Mouse (Mus musculus): Measurements from ENCODE around the gene Mfsd2a. TPM values are rescaled to one million over a fixed set of nuclear protein-coding genes. Genes with fewer than 3 reads are reported as not detected.

The Mfsd2a gene
- polyA plus RNA-seq, 1 experiment from 2014 or later, result 0.42 TPM

- WGBS, result 69% methylated on average over 3 of the region's 3 CpGs
- 0 out of 2 replicates have a peak, but pooled peaks cover 1% of the 10 kb centered on the region for H3K27me3 ChIP-seq (ENCODE audit: control insufficient read depth, insufficient read depth, low read length)
- H3K4me2 ChIP-seq (ENCODE audit: low read length), result no peak overlapping the region
- no peak for ATAC-seq (ENCODE audit: insufficient number of reproducible peaks, insufficient read depth, low FRiP score, low read depth)
- no peak overlapping the region for H3K4me3 ChIP-seq (ENCODE audit: control insufficient read depth in 1 of 2, insufficient read depth in 1 of 2, low read depth in 1 of 2, low read length in 2 of 2)
- H3K36me3 ChIP-seq (ENCODE audit: control insufficient read depth, insufficient read depth, low read length), result no peaks in the 10 kb centered on the region
- H3K9ac ChIP-seq (ENCODE audit: low read length), result no peak overlapping the region
- H3K4me1 ChIP-seq (ENCODE audit: control insufficient read depth in 2 of 2, insufficient read depth in 2 of 2, low read length in 2 of 2), result no peaks in the 10 kb centered on the region
- H3K9me3 ChIP-seq (ENCODE audit: control insufficient read depth, low read length), result no peaks in the 10 kb centered on the region
- H3K27ac ChIP-seq (replicated peaks in 1 of 2; ENCODE audit: control insufficient read depth in 1 of 2, insufficient read depth in 1 of 2, low read depth in 2 of 2, low read length in 2 of 2), result no peak overlapping the region
Measured at GRCm38 (mm10) chr4:122947223-122947622, 13.8 kb downstream of the Mfsd2a start.

- H3K27me3 ChIP-seq (ENCODE audit: control insufficient read depth, insufficient read depth, low read length), result 0 out of 2 replicates have a peak, but pooled peaks cover 4% of the 10 kb centered on the region
- ATAC-seq (ENCODE audit: insufficient number of reproducible peaks, insufficient read depth, low FRiP score, low read depth), result no peak
- WGBS, result 25% methylated on average over 4 of the region's 4 CpGs
Measured at GRCm38 (mm10) chr4:122944408-122944807, 16.6 kb downstream of the Mfsd2a start.

GRCm38 (mm10) chr4:122939048-122939796 is 21.8 kb downstream of the Mfsd2a start:
- Histone ChIP-seq H3K27me3 (ENCODE audit: control insufficient read depth, insufficient read depth, low read length) (peaks cover 4% of the 10 kb centered on the region; the same call in 1 of the 2 replicates), H3K27ac (replicated peaks in 1 of 2; ENCODE audit: control insufficient read depth in 1 of 2, insufficient read depth in 1 of 2, low read depth in 2 of 2, low read length in 2 of 2) (no peak overlapping the region), H3K4me1 (ENCODE audit: control insufficient read depth in 2 of 2, insufficient read depth in 2 of 2, low read length in 2 of 2) (no peaks in the 10 kb centered on the region), H3K36me3 (ENCODE audit: control insufficient read depth, insufficient read depth, low read length) (no peaks in the 10 kb centered on the region), H3K4me3 (ENCODE audit: control insufficient read depth in 1 of 2, insufficient read depth in 1 of 2, low read depth in 1 of 2, low read length in 2 of 2) (no peak overlapping the region), H3K9me3 (ENCODE audit: control insufficient read depth, low read length) (no peaks in the 10 kb centered on the region), H3K4me2 (ENCODE audit: low read length) (no peak overlapping the region), H3K9ac (ENCODE audit: low read length) (no peak overlapping the region)
- ATAC-seq (ENCODE audit: insufficient number of reproducible peaks, insufficient read depth, low FRiP score, low read depth), result no peak
- WGBS, result 64% methylated on average over 2 of the region's 2 CpGs

More at GRCm38 (mm10) chr4:122944408-122944807, 16.6 kb downstream of the Mfsd2a start:
- H3K4me1 ChIP-seq (ENCODE audit: control insufficient read depth in 2 of 2, insufficient read depth in 2 of 2, low read length in 2 of 2), result no peaks in the 10 kb centered on the region
- no peak overlapping the region for H3K4me2 ChIP-seq (ENCODE audit: low read length)
- H3K9me3 ChIP-seq (ENCODE audit: control insufficient read depth, low read length), result no peaks in the 10 kb centered on the region
- H3K27ac ChIP-seq (replicated peaks in 1 of 2; ENCODE audit: control insufficient read depth in 1 of 2, insufficient read depth in 1 of 2, low read depth in 2 of 2, low read length in 2 of 2), result no peak overlapping the region
- H3K9ac ChIP-seq (ENCODE audit: low read length), result no peak overlapping the region
- H3K36me3 ChIP-seq (ENCODE audit: control insufficient read depth, insufficient read depth, low read length), result no peaks in the 10 kb centered on the region
- H3K4me3 ChIP-seq (ENCODE audit: control insufficient read depth in 1 of 2, insufficient read depth in 1 of 2, low read depth in 1 of 2, low read length in 2 of 2), result no peak overlapping the region

GRCm38 (mm10) chr4:122937489-122937888 is 23.5 kb downstream of the Mfsd2a start:
- Histone ChIP-seq H3K4me3 (ENCODE audit: control insufficient read depth in 1 of 2, insufficient read depth in 1 of 2, low read depth in 1 of 2, low read length in 2 of 2) (no peak overlapping the region), H3K36me3 (ENCODE audit: control insufficient read depth, insufficient read depth, low read length) (no peaks in the 10 kb centered on the region), H3K4me2 (ENCODE audit: low read length) (no peak overlapping the region), H3K27ac (replicated peaks in 1 of 2; ENCODE audit: control insufficient read depth in 1 of 2, insufficient read depth in 1 of 2, low read depth in 2 of 2, low read length in 2 of 2) (no peak overlapping the region), H3K9me3 (ENCODE audit: control insufficient read depth, low read length) (no peaks in the 10 kb centered on the region), H3K27me3 (ENCODE audit: control insufficient read depth, insufficient read depth, low read length) (peaks cover 4% of the 10 kb centered on the region; the same call in 1 of the 2 replicates), H3K9ac (ENCODE audit: low read length) (no peak overlapping the region), H3K4me1 (ENCODE audit: control insufficient read depth in 2 of 2, insufficient read depth in 2 of 2, low read length in 2 of 2) (no peaks in the 10 kb centered on the region)
- ATAC-seq (ENCODE audit: insufficient number of reproducible peaks, insufficient read depth, low FRiP score, low read depth), result no peak
- WGBS, result 63% methylated on average over 3 of the region's 3 CpGs

GRCm38 (mm10) chr4:122935466-122936099 is 25.4 kb downstream of the Mfsd2a start:
- no peak overlapping the region for H3K4me3 ChIP-seq (ENCODE audit: control insufficient read depth in 1 of 2, insufficient read depth in 1 of 2, low read depth in 1 of 2, low read length in 2 of 2)
- 63% methylated on average over 9 of the region's 9 CpGs for WGBS
- H3K9me3 ChIP-seq (ENCODE audit: control insufficient read depth, low read length), result no peaks in the 10 kb centered on the region
- no peaks in the 10 kb centered on the region; the same call in 1 of the 2 replicates for H3K27me3 ChIP-seq (ENCODE audit: control insufficient read depth, insufficient read depth, low read length)
- no peak overlapping the region for H3K27ac ChIP-seq (replicated peaks in 1 of 2; ENCODE audit: control insufficient read depth in 1 of 2, insufficient read depth in 1 of 2, low read depth in 2 of 2, low read length in 2 of 2)
- H3K9ac ChIP-seq (ENCODE audit: low read length), result no peak overlapping the region
- H3K4me2 ChIP-seq (ENCODE audit: low read length), result no peak overlapping the region
- no peak for ATAC-seq (ENCODE audit: insufficient number of reproducible peaks, insufficient read depth, low FRiP score, low read depth)
- H3K36me3 ChIP-seq (ENCODE audit: control insufficient read depth, insufficient read depth, low read length), result no peaks in the 10 kb centered on the region
- H3K4me1 ChIP-seq (ENCODE audit: control insufficient read depth in 2 of 2, insufficient read depth in 2 of 2, low read length in 2 of 2), result no peaks in the 10 kb centered on the region

- Histone ChIP-seq H3K27me3 (ENCODE audit: control insufficient read depth, insufficient read depth, low read length) (no peaks in the 10 kb centered on the region), H3K27ac (replicated peaks in 1 of 2; ENCODE audit: control insufficient read depth in 1 of 2, insufficient read depth in 1 of 2, low read depth in 2 of 2, low read length in 2 of 2) (no peak overlapping the region), H3K9ac (ENCODE audit: low read length) (no peak overlapping the region), H3K4me3 (ENCODE audit: control insufficient read depth in 1 of 2, insufficient read depth in 1 of 2, low read depth in 1 of 2, low read length in 2 of 2) (no peak overlapping the region), H3K4me1 (ENCODE audit: control insufficient read depth in 2 of 2, insufficient read depth in 2 of 2, low read length in 2 of 2) (no peaks in the 10 kb centered on the region), H3K4me2 (ENCODE audit: low read length) (no peak overlapping the region), H3K9me3 (ENCODE audit: control insufficient read depth, low read length) (no peaks in the 10 kb centered on the region), H3K36me3 (ENCODE audit: control insufficient read depth, insufficient read depth, low read length) (no peaks in the 10 kb centered on the region)
- no peak for ATAC-seq (ENCODE audit: insufficient number of reproducible peaks, insufficient read depth, low FRiP score, low read depth)
- 59% methylated on average over 2 of the region's 3 CpGs for WGBS
Measured at GRCm38 (mm10) chr4:122933857-122934256, 27.1 kb downstream of the Mfsd2a start.

GRCm38 (mm10) chr4:122933051-122933591 is 27.9 kb downstream of the Mfsd2a start:
- Histone ChIP-seq H3K4me3 (ENCODE audit: control insufficient read depth in 1 of 2, insufficient read depth in 1 of 2, low read depth in 1 of 2, low read length in 2 of 2) (no peak overlapping the region), H3K4me1 (ENCODE audit: control insufficient read depth in 2 of 2, insufficient read depth in 2 of 2, low read length in 2 of 2) (no peaks in the 10 kb centered on the region), H3K9me3 (ENCODE audit: control insufficient read depth, low read length) (no peaks in the 10 kb centered on the region), H3K27me3 (ENCODE audit: control insufficient read depth, insufficient read depth, low read length) (no peaks in the 10 kb centered on the region), H3K36me3 (ENCODE audit: control insufficient read depth, insufficient read depth, low read length) (no peaks in the 10 kb centered on the region), H3K4me2 (ENCODE audit: low read length) (no peak overlapping the region), H3K9ac (ENCODE audit: low read length) (no peak overlapping the region), H3K27ac (replicated peaks in 1 of 2; ENCODE audit: control insufficient read depth in 1 of 2, insufficient read depth in 1 of 2, low read depth in 2 of 2, low read length in 2 of 2) (no peak overlapping the region)
- WGBS, result 56% methylated on average over 3 of the region's 3 CpGs
- no peak for ATAC-seq (ENCODE audit: insufficient number of reproducible peaks, insufficient read depth, low FRiP score, low read depth)
